30 mouse cellular contexts compared by ENCODE assay signal in genomic region chr10:39400155-39400554, GRCm38 (mm10).
"Had no signal": no experiment of that assay in that cellular context is flagged by ENCODE, and none has a peak within 500 bp of the region (broad histone marks: within the 10 kb centered on the region; RNA-seq: fewer than 3 reads in every experiment).

No protein-coding gene starts in this region.

- H3K36me3 ChIP-seq: liver, embryonic 13.5 days; liver, embryonic 15.5 days; lung, embryonic 15.5 days; midbrain, embryonic 15.5 days had no signal

- H3K4me2 ChIP-seq: limb, embryonic 12.5 days; limb, embryonic 13.5 days; limb, embryonic 15.5 days; liver, embryonic 11.5 days; liver, embryonic 12.5 days; liver, embryonic 13.5 days; liver, embryonic 15.5 days; lung, embryonic 14.5 days; lung, embryonic 15.5 days; midbrain, embryonic 11.5 days; midbrain, embryonic 12.5 days; midbrain, embryonic 13.5 days; midbrain, embryonic 15.5 days had no signal

- H3K9ac ChIP-seq: limb, embryonic 12.5 days; limb, embryonic 13.5 days; limb, embryonic 15.5 days; liver, embryonic 12.5 days; liver, embryonic 13.5 days; liver, embryonic 14.5 days; liver, embryonic 15.5 days; liver, postnatal 0 days; lung, embryonic 14.5 days; lung, embryonic 15.5 days; midbrain, embryonic 12.5 days; midbrain, embryonic 13.5 days; midbrain, embryonic 15.5 days had no signal

- ATAC-seq: liver, embryonic 12.5 days; liver, postnatal 0 days; lung, postnatal 0 days; midbrain, embryonic 13.5 days; midbrain, embryonic 15.5 days; midbrain, embryonic 16.5 days had no signal

- H3K9me3 ChIP-seq: limb, embryonic 10.5 days; limb, embryonic 12.5 days; limb, embryonic 13.5 days; limb, embryonic 15.5 days; liver, embryonic 12.5 days; liver, embryonic 13.5 days; liver, embryonic 15.5 days; lung, embryonic 15.5 days; midbrain, embryonic 10.5 days; midbrain, embryonic 12.5 days; midbrain, embryonic 13.5 days; midbrain, embryonic 15.5 days had no signal

- H3K4me3 ChIP-seq: limb, embryonic 10.5 days; limb, embryonic 12.5 days; limb, embryonic 13.5 days; limb, embryonic 15.5 days; liver, embryonic 12.5 days; liver, embryonic 13.5 days; liver, embryonic 15.5 days; lung, embryonic 15.5 days; megakaryocyte, embryonic 14.5 days; midbrain, embryonic 10.5 days; midbrain, embryonic 12.5 days; midbrain, embryonic 13.5 days; midbrain, embryonic 15.5 days had no signal

- H3K27me3 ChIP-seq: limb, embryonic 12.5 days; limb, embryonic 13.5 days; limb, embryonic 15.5 days; liver, embryonic 12.5 days; liver, embryonic 13.5 days; liver, embryonic 15.5 days; lung, embryonic 15.5 days; megakaryocyte, embryonic 14.5 days; midbrain, embryonic 12.5 days; midbrain, embryonic 13.5 days; midbrain, embryonic 15.5 days had no signal

- H3K27ac ChIP-seq: limb, embryonic 10.5 days; limb, embryonic 12.5 days; limb, embryonic 13.5 days; limb, embryonic 15.5 days; liver, embryonic 12.5 days; liver, embryonic 13.5 days; liver, embryonic 14.5 days; liver, embryonic 15.5 days; lung, embryonic 15.5 days; macrophage; midbrain, embryonic 10.5 days; midbrain, embryonic 12.5 days; midbrain, embryonic 13.5 days; midbrain, embryonic 15.5 days had no signal

- H3K4me1 ChIP-seq: liver, embryonic 12.5 days; liver, embryonic 13.5 days; liver, embryonic 15.5 days; lung, embryonic 15.5 days; midbrain, embryonic 10.5 days; midbrain, embryonic 12.5 days had no signal

- DNase-seq: left cerebral cortex, postnatal 4 days; liver; liver, embryonic 13.5 days; liver, postnatal 0 days; lung, adult 18-20 months; lung, adult 2 months; lung, embryonic 14.5 days; lung, postnatal 10 days; lung, postnatal 14 days; lung, postnatal 36 days; lung, postnatal 4 days; midbrain, embryonic 14.5 days had no signal
